Mouse (Mus musculus) hindbrain, embryonic 14.5 days (tissue): ENCODE measurements around the gene Tmem161a. TPM values are rescaled to one million over a fixed set of nuclear protein-coding genes. Genes with fewer than 3 reads are reported as not detected.

Experiments used
- ATAC-seq: fragments of 200-750 bp; cut with Nextera tagmentation; 2 replicates; pipeline ENCODE4 v1.8.0; 2017; ENCODE audit warnings: moderate number of reproducible peaks, mild to moderate bottlenecking, moderate TSS enrichment, moderate library complexity; ENCODE audit not compliant: low FRiP score
- DNase-seq: peaks from one replicate; pipeline ENCODE4 v3.0.0-alpha.2; 2015; ENCODE audit warnings: low spot score
- H3K27ac ChIP-seq: fragments of 300-500 bp; sonication (generic); 2 replicates; pipeline ENCODE4 v1.5.1; 2014; ENCODE audit warnings: mild to moderate bottlenecking, moderate library complexity
- H3K27me3 ChIP-seq: fragments of 300-500 bp; sonication (generic); 2 replicates; pipeline ENCODE4 v1.6.1; 2014; ENCODE audit warnings: mild to moderate bottlenecking, low read length, mixed read lengths; ENCODE audit not compliant: control insufficient read depth, insufficient read depth
- H3K36me3 ChIP-seq: fragments of 300-500 bp; sonication (generic); replicated peaks from 2 replicates; pipeline ENCODE4 v1.6.1; 2014; ENCODE audit not compliant: control insufficient read depth, insufficient read depth
- H3K4me1 ChIP-seq: fragments of 300-500 bp; sonication (generic); replicated peaks from 2 replicates; pipeline ENCODE4 v1.6.1; 2014; ENCODE audit warnings: antibody characterized with exemption, low read length, mixed read lengths; ENCODE audit not compliant: control insufficient read depth, insufficient read depth
- H3K4me2 ChIP-seq: fragments of 300-500 bp; sonication (generic); replicated peaks from 2 replicates; pipeline ENCODE4 v1.6.1; 2014; ENCODE audit warnings: mild to moderate bottlenecking, moderate library complexity
- H3K4me3 ChIP-seq: fragments of 300-500 bp; sonication (generic); replicated peaks from 2 replicates; pipeline ENCODE4 v1.5.1; 2014; ENCODE audit warnings: mild to moderate bottlenecking, low read length
- H3K9ac ChIP-seq: fragments of 300-500 bp; sonication (generic); 2 replicates; pipeline ENCODE4 v1.6.1; 2014
- H3K9me3 ChIP-seq: fragments of 300-500 bp; sonication (generic); 2 replicates; pipeline ENCODE4 v1.6.1; 2016; ENCODE audit warnings: low read length; ENCODE audit not compliant: control insufficient read depth
- WGBS: fragments of 180-500 bp; shearing (Covaris S2); extraction: QIAGEN DNeasy Blood & Tissue Kit; methylation state at CpG from one replicate; pipeline ENCODE4 v1.1.7; 2014; 5-methylcytosine and 5-hydroxymethylcytosine counted together
- polyA plus RNA-seq: library from polyadenylated mRNA; unstranded; fragments of >200 nt; fragmentation: Nextera tagmentation; extraction: Ambion mirVana; gene quantifications from 2 replicates; pipeline ENCODE4 v1.2.1, GENCODE M21; 2014

The Tmem161a gene
- polyA plus RNA-seq: 37.4 and 39.9 TPM in 2 replicates

GRCm38 (mm10) chr8:70172043-70172681 lies at the start of gene Tmem161a:
TSS of gene Tmem161a (plus strand) at chr8:70172356.
- peak within 1 kb of the TSS; percentile 78 for H3K9ac ChIP-seq
- H3K4me3 ChIP-seq: peak within 1 kb of the TSS; percentile 55
- peaks cover 14% of the 10 kb centered on the region for H3K4me1 ChIP-seq
- 2% methylated on average over 27 of the region's 27 CpGs for WGBS
- H3K4me2 ChIP-seq: peak within 1 kb of the TSS; percentile 65
- DNase-seq (peak; percentile 93), ATAC-seq (peak; percentile 95)
- H3K27me3 ChIP-seq: no peaks in the 10 kb centered on the region
- peak within 1 kb of the TSS; percentile 38; the same call in 1 of the 2 replicates for H3K27ac ChIP-seq
- no peaks in the 10 kb centered on the region for H3K9me3 ChIP-seq
- peaks cover 3% of the 10 kb centered on the region; the same call in 1 of the 2 replicates for H3K36me3 ChIP-seq

GRCm38 (mm10) chr8:70122863-70123262 lies 49.3 kb upstream of the Tmem161a start:
- Histone ChIP-seq H3K9ac (no peak overlapping the region), H3K9me3 (no peaks in the 10 kb centered on the region), H3K27me3 (no peaks in the 10 kb centered on the region), H3K4me3 (no peak overlapping the region), H3K36me3 (no peaks in the 10 kb centered on the region), H3K4me1 (peaks cover 7% of the 10 kb centered on the region), H3K4me2 (no peak overlapping the region), H3K27ac (no peak overlapping the region)
- no peak for ATAC-seq
- no peak for DNase-seq
- 62% methylated on average over 2 of the region's 2 CpGs for WGBS

GRCm38 (mm10) chr8:70124992-70125391 lies 47.2 kb upstream of the Tmem161a start:
- no peak overlapping the region for H3K4me3 ChIP-seq
- no peaks in the 10 kb centered on the region for H3K36me3 ChIP-seq
- no peak overlapping the region for H3K4me2 ChIP-seq
- DNase-seq (no peak), ATAC-seq (no peak)
- no peak overlapping the region for H3K27ac ChIP-seq
- no peak overlapping the region for H3K9ac ChIP-seq
- no peaks in the 10 kb centered on the region for H3K27me3 ChIP-seq
- 0 out of 2 replicates have a peak, but pooled peaks cover 5% of the 10 kb centered on the region for H3K4me1 ChIP-seq
- WGBS: 63% methylated on average over 8 of the region's 8 CpGs
- no peaks in the 10 kb centered on the region for H3K9me3 ChIP-seq

- Histone ChIP-seq H3K9me3 (no peaks in the 10 kb centered on the region), H3K36me3 (peaks cover 6% of the 10 kb centered on the region), H3K27me3 (no peaks in the 10 kb centered on the region), H3K9ac (no peak overlapping the region), H3K27ac (peak overlapping the region; percentile 74), H3K4me2 (no peak overlapping the region), H3K4me1 (peaks cover 13% of the 10 kb centered on the region; the same call in 1 of the 2 replicates), H3K4me3 (no peak overlapping the region)
- ATAC-seq: no peak
- 66% methylated on average over 3 of the region's 3 CpGs for WGBS
- no peak for DNase-seq
Measured at GRCm38 (mm10) chr8:70128435-70128834, 43.7 kb upstream of the Tmem161a start.

- Histone ChIP-seq H3K4me2 (no peak overlapping the region), H3K4me3 (no peak overlapping the region), H3K36me3 (peaks cover 16% of the 10 kb centered on the region), H3K4me1 (peaks cover 13% of the 10 kb centered on the region; the same call in 1 of the 2 replicates), H3K27ac (peak overlapping the region; percentile 74), H3K9me3 (no peaks in the 10 kb centered on the region), H3K27me3 (no peaks in the 10 kb centered on the region), H3K9ac (no peak overlapping the region)
- 61% methylated on average over 9 of the region's 9 CpGs for WGBS
- ATAC-seq (peak; percentile 68), DNase-seq (no peak)
Measured at GRCm38 (mm10) chr8:70129309-70129952, 42.7 kb upstream of the Tmem161a start.

GRCm38 (mm10) chr8:70130066-70130465 lies 42.1 kb upstream of the Tmem161a start:
- 89% methylated on average over 3 of the region's 3 CpGs for WGBS
- H3K27ac ChIP-seq: peak overlapping the region; percentile 74; the same call in 1 of the 2 replicates
- H3K36me3 ChIP-seq: peaks cover 22% of the 10 kb centered on the region
- no peak overlapping the region for H3K4me3 ChIP-seq
- peaks cover 13% of the 10 kb centered on the region; the same call in 1 of the 2 replicates for H3K4me1 ChIP-seq
- H3K4me2 ChIP-seq: no peak overlapping the region
- no peaks in the 10 kb centered on the region for H3K9me3 ChIP-seq
- no peak for DNase-seq
- H3K27me3 ChIP-seq: no peaks in the 10 kb centered on the region
- H3K9ac ChIP-seq: no peak overlapping the region
- ATAC-seq: no peak

- Histone ChIP-seq H3K36me3 (peaks cover 34% of the 10 kb centered on the region), H3K9ac (peak within 1 kb of the TSS; percentile 63), H3K4me1 (peaks cover 13% of the 10 kb centered on the region; the same call in 1 of the 2 replicates), H3K4me2 (peak within 1 kb of the TSS; percentile 77), H3K27ac (peak within 1 kb of the TSS; percentile 74; the same call in 1 of the 2 replicates), H3K9me3 (no peaks in the 10 kb centered on the region), H3K27me3 (no peaks in the 10 kb centered on the region), H3K4me3 (peak within 1 kb of the TSS; percentile 55)
- ATAC-seq (peak; percentile 85), DNase-seq (peak; percentile 90)
- 1% methylated on average over 37 of the region's 37 CpGs for WGBS
Measured at GRCm38 (mm10) chr8:70131166-70131883, 40.8 kb upstream of the Tmem161a start, which contains the start of gene Nr2c2ap. TSS of gene Nr2c2ap (plus strand) at chr8:70131333.

- Histone ChIP-seq H3K36me3 (peaks cover 34% of the 10 kb centered on the region), H3K9ac (no peak overlapping the region), H3K4me2 (no peak overlapping the region), H3K4me3 (no peak overlapping the region), H3K4me1 (peaks cover 22% of the 10 kb centered on the region; the same call in 1 of the 2 replicates), H3K27ac (no peak overlapping the region), H3K27me3 (no peaks in the 10 kb centered on the region), H3K9me3 (no peaks in the 10 kb centered on the region)
- DNase-seq (no peak), ATAC-seq (no peak)
- WGBS: 93% methylated on average over 5 of the region's 5 CpGs
Measured at GRCm38 (mm10) chr8:70134086-70134485, 38.1 kb upstream of the Tmem161a start.

- DNase-seq: no peak
- ATAC-seq: no peak
- no peaks in the 10 kb centered on the region for H3K27me3 ChIP-seq
- no peak overlapping the region for H3K27ac ChIP-seq
- no peak overlapping the region for H3K4me3 ChIP-seq
- H3K9me3 ChIP-seq: no peaks in the 10 kb centered on the region
- H3K4me1 ChIP-seq: peaks cover 17% of the 10 kb centered on the region; the same call in 1 of the 2 replicates
- no peak overlapping the region for H3K9ac ChIP-seq
- H3K36me3 ChIP-seq: peaks cover 34% of the 10 kb centered on the region
- H3K4me2 ChIP-seq: no peak overlapping the region
- WGBS: 95% methylated on average over 9 of the region's 9 CpGs
Measured at GRCm38 (mm10) chr8:70134931-70135330, 37.2 kb upstream of the Tmem161a start.
